Mouse (Mus musculus) right cerebral cortex, adult 2 months (tissue): Measurements from ENCODE around the gene Smoc1.

ENCODE experiments used
- DNase-seq, 2 experiments: peaks; one replicate each; pipeline ENCODE4 v3.0.0; 2021 to 2022; ENCODE audit warnings: low spot score in 2 of 2

Smoc1 gene

GRCm38 (mm10) chr12:81225966-81226577, 199.5 kb downstream of the Smoc1 start:
- no peak for DNase-seq

GRCm38 (mm10) chr12:81226590-81226989, 200.0 kb downstream of the Smoc1 start:
- peak in 1 of 2 experiments; percentile 36 for DNase-seq

GRCm38 (mm10) chr12:81227767-81228460, 201.3 kb downstream of the Smoc1 start:
- peak; percentile 75 to 82 for DNase-seq

GRCm38 (mm10) chr12:81233746-81234380, 207.3 kb downstream of the Smoc1 start:
- no peak for DNase-seq

- DNase-seq, result no peak
Observed at GRCm38 (mm10) chr12:81235456-81236330, 209.1 kb downstream of the Smoc1 start.
